In genomic region chr6:115821216-115821993, GRCm38 (mm10) we compare ENCODE assay signal across 21 mouse cellular contexts. TPM values are rescaled to one million over a fixed set of nuclear protein-coding genes. Genes with fewer than 3 reads are reported as not detected.
A peak's percentile ranks its signal among the peaks of the same experiment; 100 is the strongest.
DNase-seq lines count a peak whose midpoint lies in the region; ATAC-seq lines count a peak whose summit lies in the region.
"Had no signal": no experiment of that assay in that cellular context is flagged by ENCODE, and none has a peak within 500 bp of the region (broad histone marks: within the 10 kb centered on the region; RNA-seq: fewer than 3 reads in every experiment).

No protein-coding gene starts in this region.

- H3K9ac ChIP-seq in liver, embryonic 11.5 days (ENCODE audit: low read depth, low read length): 0 out of 2 replicates have a peak overlapping the region, but pooled peaks have one; percentile 37
- no peak overlapping the region for H3K9ac ChIP-seq in liver, embryonic 15.5 days
- H3K9ac ChIP-seq in forebrain, embryonic 14.5 days (ENCODE audit: low read length): no peak overlapping the region
- H3K9ac ChIP-seq: embryonic facial prominence, embryonic 13.5 days; forebrain, embryonic 13.5 days; hindbrain, embryonic 13.5 days had no signal

- H3K27ac ChIP-seq in liver, embryonic 11.5 days (ENCODE audit: low read depth, low read length): peak overlapping the region; percentile 6
- H3K27ac ChIP-seq in liver, embryonic 15.5 days (replicated peaks): peak overlapping the region; percentile 54; the same call in 1 of the 2 replicates
- H3K27ac ChIP-seq in forebrain, embryonic 14.5 days (ENCODE audit: low read depth, low read length): no peak overlapping the region
- H3K27ac ChIP-seq: embryonic facial prominence, embryonic 13.5 days; forebrain, embryonic 13.5 days; heart, embryonic 10.5 days; hindbrain, embryonic 13.5 days had no signal

- no peak overlapping the region for H3K4me3 ChIP-seq in liver, embryonic 11.5 days (ENCODE audit: low read depth, low read length)
- H3K4me3 ChIP-seq in liver, embryonic 15.5 days (replicated peaks): no peak overlapping the region
- H3K4me3 ChIP-seq in forebrain, embryonic 14.5 days (ENCODE audit: low read depth, low read length): no peak overlapping the region
- H3K4me3 ChIP-seq: embryonic facial prominence, embryonic 13.5 days; forebrain, embryonic 13.5 days; heart, embryonic 10.5 days; hindbrain, embryonic 13.5 days had no signal

- H3K36me3 ChIP-seq in liver, embryonic 11.5 days (ENCODE audit: control insufficient read depth, insufficient read depth, low read length): no peaks in the 10 kb centered on the region
- no peaks in the 10 kb centered on the region for H3K36me3 ChIP-seq in liver, embryonic 15.5 days (replicated peaks)
- no peaks in the 10 kb centered on the region for H3K36me3 ChIP-seq in forebrain, embryonic 14.5 days (ENCODE audit: control insufficient read depth, insufficient read depth, low read length)
- H3K36me3 ChIP-seq: embryonic facial prominence, embryonic 13.5 days; heart, embryonic 10.5 days; hindbrain, embryonic 13.5 days had no signal

- peaks cover 20% of the 10 kb centered on the region for H3K4me1 ChIP-seq in liver, embryonic 11.5 days (replicated peaks; ENCODE audit: control insufficient read depth, insufficient read depth, low read length)
- H3K4me1 ChIP-seq in liver, embryonic 15.5 days (replicated peaks): peaks cover 45% of the 10 kb centered on the region
- H3K4me1 ChIP-seq in forebrain, embryonic 14.5 days (ENCODE audit: control insufficient read depth, insufficient read depth, low read length): no peaks in the 10 kb centered on the region
- H3K4me1 ChIP-seq: forebrain, embryonic 13.5 days; hindbrain, embryonic 13.5 days had no signal

- peak overlapping the region; percentile 19; the same call in 1 of the 2 replicates for H3K4me2 ChIP-seq in liver, embryonic 11.5 days
- peak overlapping the region; percentile 45 for H3K4me2 ChIP-seq in liver, embryonic 15.5 days
- H3K4me2 ChIP-seq in forebrain, embryonic 14.5 days (ENCODE audit: low read length): no peak overlapping the region
- H3K4me2 ChIP-seq: embryonic facial prominence, embryonic 13.5 days; forebrain, embryonic 13.5 days; hindbrain, embryonic 13.5 days had no signal

- no peaks in the 10 kb centered on the region for H3K9me3 ChIP-seq in liver, embryonic 11.5 days (ENCODE audit: control insufficient read depth, low read length)
- no peaks in the 10 kb centered on the region for H3K9me3 ChIP-seq in liver, embryonic 15.5 days (replicated peaks)
- H3K9me3 ChIP-seq in forebrain, embryonic 14.5 days (replicated peaks; ENCODE audit: control insufficient read depth, low read length): no peaks in the 10 kb centered on the region
- H3K9me3 ChIP-seq: embryonic facial prominence, embryonic 13.5 days; forebrain, embryonic 13.5 days; heart, embryonic 10.5 days; hindbrain, embryonic 13.5 days had no signal

- WGBS in liver, embryonic 11.5 days: 70% methylated on average over 8 of the region's 8 CpGs
- 45% methylated on average over 8 of the region's 8 CpGs for WGBS in liver, embryonic 15.5 days (ENCODE audit: insufficient replicate concordance)
- 84% methylated on average over 8 of the region's 8 CpGs for WGBS in forebrain, embryonic 14.5 days

- no peaks in the 10 kb centered on the region for H3K27me3 ChIP-seq in liver, embryonic 11.5 days (replicated peaks; ENCODE audit: control insufficient read depth, insufficient read depth, low read length)
- H3K27me3 ChIP-seq in liver, embryonic 15.5 days: no peaks in the 10 kb centered on the region
- 0 out of 2 replicates have a peak, but pooled peaks cover 4% of the 10 kb centered on the region for H3K27me3 ChIP-seq in forebrain, embryonic 14.5 days (replicated peaks; ENCODE audit: control insufficient read depth, insufficient read depth, low read length)
- H3K27me3 ChIP-seq: CH12.LX; embryonic facial prominence, embryonic 13.5 days; forebrain, embryonic 13.5 days; hindbrain, embryonic 13.5 days had no signal

- DNase-seq in liver, embryonic 11.5 days (ENCODE audit: low spot score): no peak
- DNase-seq in forebrain, embryonic 14.5 days (ENCODE audit: low spot score): no peak
- DNase-seq: adrenal gland, postnatal 14 days; cerebellum, adult 11-12 months; cerebellum, adult 9-10 months; cerebellum, postnatal 36 days; gastrocnemius, postnatal 36 days; heart, adult 18-20 months; heart, postnatal 10 days had no signal

- peak; percentile 54; the same call in 1 of the 2 replicates for ATAC-seq in erythroid progenitor cell, adult 5-6 weeks (replicated peaks; ENCODE audit: low FRiP score, poor library complexity, severe bottlenecking)
- peak; percentile 79 for ATAC-seq in liver, embryonic 11.5 days (replicated peaks; ENCODE audit: low FRiP score)
- ATAC-seq in liver, embryonic 15.5 days (ENCODE audit: insufficient read depth): peak; percentile 62
- ATAC-seq in megakaryocyte-erythroid progenitor cell, adult 5-6 weeks (replicated peaks; ENCODE audit: low FRiP score, low TSS enrichment, poor library complexity, severe bottlenecking): peak; percentile 76
- ATAC-seq in forebrain, embryonic 14.5 days: no peak
- no peak for ATAC-seq in monocyte, adult 5-6 weeks (replicated peaks; ENCODE audit: insufficient number of reproducible peaks, low FRiP score, low TSS enrichment, poor library complexity, severe bottlenecking)
- ATAC-seq: activated CD4-positive, CD25-positive, alpha-beta regulatory T cell, adult 4 months; forebrain, embryonic 13.5 days; Patski had no signal

RNA-seq across cellular contexts. Expression of gene Rpl32, which starts 12.9 kb away (rescaled TPM):
- total RNA-seq in erythroid progenitor cell, adult 5-6 weeks (2015; ENCODE audit: low replicate concordance): 1,002 and 1,130 TPM in 2 replicates
- 642 and 693 TPM in 2 replicates for total RNA-seq in erythroid progenitor cell, adult 5-6 weeks (2017; ENCODE audit: low replicate concordance)
- polyA plus RNA-seq in liver, embryonic 11.5 days (2014; fragmentation: Nextera tagmentation; extraction: Ambion mirVana): 2,286 and 2,478 TPM in 2 replicates
- polyA plus RNA-seq in liver, embryonic 15.5 days (2015; fragmentation: Nextera tagmentation; extraction: Ambion mirVana): 836 and 1,114 TPM in 2 replicates
- 5,043 and 6,230 TPM in 2 replicates for total RNA-seq in megakaryocyte-erythroid progenitor cell, adult 5-6 weeks (2014; fragmentation: Nextera tagmentation)
- 5,746 and 6,785 TPM in 2 replicates for total RNA-seq in megakaryocyte-erythroid progenitor cell, adult 5-6 weeks (2017)
- polyA plus RNA-seq in forebrain, embryonic 14.5 days (2014; fragmentation: Nextera tagmentation; extraction: Ambion mirVana): 1,359 and 1,743 TPM in 2 replicates
- 1,916 to 2,189 TPM (median 2,052 TPM) in 3 replicates for total RNA-seq in monocyte, adult 5-6 weeks (2017)

RNA-seq across cellular contexts. Expression of gene Efcab12, which starts 16.8 kb away (rescaled TPM):
- total RNA-seq in erythroid progenitor cell, adult 5-6 weeks (2015; ENCODE audit: low replicate concordance): not detected in 2 replicates
- not detected in 2 replicates for total RNA-seq in erythroid progenitor cell, adult 5-6 weeks (2017; ENCODE audit: low replicate concordance)
- polyA plus RNA-seq in liver, embryonic 11.5 days (2014; fragmentation: Nextera tagmentation; extraction: Ambion mirVana): 0.27 TPM in 2 replicates
- polyA plus RNA-seq in liver, embryonic 15.5 days (2015; fragmentation: Nextera tagmentation; extraction: Ambion mirVana): 0.06 and 0.15 TPM in 2 replicates
- not detected in 2 replicates for total RNA-seq in megakaryocyte-erythroid progenitor cell, adult 5-6 weeks (2014; fragmentation: Nextera tagmentation)
- total RNA-seq in megakaryocyte-erythroid progenitor cell, adult 5-6 weeks (2017): 0.05 TPM in 1 of 2 replicates, not detected in the other
- polyA plus RNA-seq in forebrain, embryonic 14.5 days (2014; fragmentation: Nextera tagmentation; extraction: Ambion mirVana): 1.4 and 1.6 TPM in 2 replicates
- total RNA-seq in monocyte, adult 5-6 weeks (2017): not detected in 3 replicates
- total RNA-seq: hematopoietic stem cell, adult 5-6 weeks had no signal

RNA-seq across cellular contexts. Expression of gene Mbd4, which starts 31.8 kb away (rescaled TPM):
- total RNA-seq in erythroid progenitor cell, adult 5-6 weeks (2015; ENCODE audit: low replicate concordance): 7.5 and 9.7 TPM in 2 replicates
- 14.8 and 22.6 TPM in 2 replicates for total RNA-seq in erythroid progenitor cell, adult 5-6 weeks (2017; ENCODE audit: low replicate concordance)
- polyA plus RNA-seq in liver, embryonic 11.5 days (2014; fragmentation: Nextera tagmentation; extraction: Ambion mirVana): 20.7 and 23.0 TPM in 2 replicates
- 8.0 and 8.8 TPM in 2 replicates for polyA plus RNA-seq in liver, embryonic 15.5 days (2015; fragmentation: Nextera tagmentation; extraction: Ambion mirVana)
- total RNA-seq in megakaryocyte-erythroid progenitor cell, adult 5-6 weeks (2014; fragmentation: Nextera tagmentation): 12.6 and 25.6 TPM in 2 replicates
- 18.9 and 19.9 TPM in 2 replicates for total RNA-seq in megakaryocyte-erythroid progenitor cell, adult 5-6 weeks (2017)
- polyA plus RNA-seq in forebrain, embryonic 14.5 days (2014; fragmentation: Nextera tagmentation; extraction: Ambion mirVana): 9.3 and 11.3 TPM in 2 replicates
- total RNA-seq in monocyte, adult 5-6 weeks (2017): 9.7 to 13.3 TPM (median 11.5 TPM) in 3 replicates

RNA-seq across cellular contexts. Expression of gene Ift122, which starts 31.9 kb away (rescaled TPM):
- total RNA-seq in erythroid progenitor cell, adult 5-6 weeks (2015; ENCODE audit: low replicate concordance): not detected in 2 replicates
- total RNA-seq in erythroid progenitor cell, adult 5-6 weeks (2017; ENCODE audit: low replicate concordance): 0.38 and 1.9 TPM in 2 replicates
- 9.1 and 10.5 TPM in 2 replicates for polyA plus RNA-seq in liver, embryonic 11.5 days (2014; fragmentation: Nextera tagmentation; extraction: Ambion mirVana)
- 2.2 and 2.6 TPM in 2 replicates for polyA plus RNA-seq in liver, embryonic 15.5 days (2015; fragmentation: Nextera tagmentation; extraction: Ambion mirVana)
- 0.49 and 1.8 TPM in 2 replicates for total RNA-seq in megakaryocyte-erythroid progenitor cell, adult 5-6 weeks (2014; fragmentation: Nextera tagmentation)
- total RNA-seq in megakaryocyte-erythroid progenitor cell, adult 5-6 weeks (2017): 2.3 and 3.7 TPM in 2 replicates
- 16.9 and 23.2 TPM in 2 replicates for polyA plus RNA-seq in forebrain, embryonic 14.5 days (2014; fragmentation: Nextera tagmentation; extraction: Ambion mirVana)
- total RNA-seq in monocyte, adult 5-6 weeks (2017): 1.1 to 1.2 TPM (median 1.1 TPM) in 3 replicates

RNA-seq across cellular contexts. Expression of gene Cand2, which starts 47.1 kb away (rescaled TPM):
- total RNA-seq in erythroid progenitor cell, adult 5-6 weeks (2015; ENCODE audit: low replicate concordance): not detected in 2 replicates
- under 0.01 TPM in 1 of 2 replicates, not detected in the other for total RNA-seq in erythroid progenitor cell, adult 5-6 weeks (2017; ENCODE audit: low replicate concordance)
- polyA plus RNA-seq in liver, embryonic 11.5 days (2014; fragmentation: Nextera tagmentation; extraction: Ambion mirVana): 20.3 and 22.0 TPM in 2 replicates
- polyA plus RNA-seq in liver, embryonic 15.5 days (2015; fragmentation: Nextera tagmentation; extraction: Ambion mirVana): 2.9 and 3.0 TPM in 2 replicates
- total RNA-seq in megakaryocyte-erythroid progenitor cell, adult 5-6 weeks (2014; fragmentation: Nextera tagmentation): 0.54 and 2.1 TPM in 2 replicates
- total RNA-seq in megakaryocyte-erythroid progenitor cell, adult 5-6 weeks (2017): 0.72 and 0.89 TPM in 2 replicates
- 14.4 and 17.1 TPM in 2 replicates for polyA plus RNA-seq in forebrain, embryonic 14.5 days (2014; fragmentation: Nextera tagmentation; extraction: Ambion mirVana)
- 0.10 to 0.53 TPM (median 0.19 TPM) in 3 replicates for total RNA-seq in monocyte, adult 5-6 weeks (2017)

Comparison
In these comparisons a context has a peak if more than half of its experiments do, and no peak if none do; other contexts are left out.
1. ATAC-seq: peak in erythroid progenitor cell, adult 5-6 weeks (single experiment), liver, embryonic 11.5 days (single experiment), liver, embryonic 15.5 days (single experiment) and megakaryocyte-erythroid progenitor cell, adult 5-6 weeks (single experiment); none in forebrain, embryonic 14.5 days (single experiment) and monocyte, adult 5-6 weeks (single experiment).